Mouse (Mus musculus) stomach, adult 2 months (tissue): ENCODE data around the gene Muc15. TPM values are rescaled to one million over a fixed set of nuclear protein-coding genes. Genes with fewer than 3 reads are reported as not detected.

Experiments
- polyA plus RNA-seq: library from polyadenylated mRNA; depleted of rRNA; stranded (reverse); fragments of >200 nt; gene quantifications from 2 replicates; pipeline ENCODE4 v1.2.3, GENCODE M21; 2012; rRNA removed

Muc15 gene
- 0.11 and 0.27 TPM in 2 replicates for polyA plus RNA-seq

DNA sequence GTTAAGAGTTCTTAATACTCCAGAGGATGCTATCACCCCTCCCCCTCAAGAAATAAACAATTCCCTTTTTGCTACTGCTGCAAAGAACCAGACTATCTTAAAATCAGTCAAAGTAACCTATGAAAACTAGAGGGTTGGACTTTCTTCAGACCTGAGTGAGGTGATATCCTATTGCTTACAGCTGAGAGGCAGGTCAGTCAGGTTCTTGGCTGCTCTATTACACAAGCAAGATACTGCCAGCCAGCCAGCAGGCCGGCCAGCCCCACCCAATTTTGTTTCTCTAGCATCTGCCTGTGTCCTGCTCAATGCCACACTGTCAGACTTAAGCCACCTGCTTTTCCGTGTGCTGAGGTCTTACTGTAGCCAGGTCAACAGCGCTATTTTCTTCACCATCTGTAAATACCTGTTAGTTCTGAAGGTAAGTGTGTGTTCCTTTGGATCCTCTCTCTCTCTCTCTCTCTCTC is at the start of gene Muc15:
Gene Muc15, plus strand, starts transcription at position 51 of the 464 bp plus-strand sequence.

Other genes starting within 250 kb of the Muc15 start
- not detected in 2 replicates for gene Slc5a12, start 124.0 kb upstream of the Muc15 start, polyA plus RNA-seq
- gene Ano3, start 229.6 kb downstream of the Muc15 start, polyA plus RNA-seq: not detected in 2 replicates